Mouse (Mus musculus) kidney, adult 2 months (tissue): ENCODE data around the gene Gm10130.

Experiments
- CTCF ChIP-seq: fragments of 200-500 bp; conservative IDR thresholded peaks from 2 replicates; pipeline ENCODE4 v1.5.1; 2011; ENCODE audit warnings: low read depth, mild to moderate bottlenecking, control low read depth, low read length, moderate library complexity, mixed read lengths; ENCODE audit not compliant: insufficient read depth, insufficient read length
- POLR2A ChIP-seq: fragments of 200-500 bp; IDR thresholded peaks from one replicate; pipeline ENCODE4 v1.6.1; 2011; ENCODE audit warnings: low read depth, low read length, control low read depth

GRCm38 (mm10) chr2:150323402-150323801, at the start of gene Gm10130:
- TF ChIP-seq CTCF (no peak), POLR2A (no peak)
